21 mouse cellular contexts compared by ENCODE assay signal in genomic region chr2:73436976-73437375, GRCm38 (mm10). TPM values are rescaled to one million over a fixed set of nuclear protein-coding genes. Genes with fewer than 3 reads are reported as not detected.
DNase-seq lines count a peak whose midpoint lies in the region; ATAC-seq and TF ChIP-seq lines count a peak whose summit lies in the region.
"Had no signal": no experiment of that assay in that cellular context is flagged by ENCODE, and none has a peak within 500 bp of the region (broad histone marks: within the 10 kb centered on the region; RNA-seq: fewer than 3 reads in every experiment).

No protein-coding gene starts in this region.

- peak overlapping the region; percentile 13 for H3K4me2 ChIP-seq in heart, embryonic 15.5 days
- H3K4me2 ChIP-seq in embryonic facial prominence, embryonic 15.5 days (replicated peaks): peak overlapping the region; percentile 21; the same call in 1 of the 2 replicates
- H3K4me2 ChIP-seq: liver, embryonic 13.5 days; lung, embryonic 14.5 days; midbrain, embryonic 12.5 days had no signal

- peak; percentile 91 for DNase-seq in heart, adult 11 months
- no peak for DNase-seq in heart, postnatal 36 days
- no peak for DNase-seq in heart, adult 8-10 months (ENCODE audit: low spot score)
- DNase-seq in ES-CJ7 (ENCODE audit: low read depth, low spot score): peak; percentile 20
- no peak for DNase-seq in lung, adult 2 months
- DNase-seq in right cerebral cortex, adult 18-20 months: no peak
- DNase-seq: cerebellum, adult 18-20 months; cerebellum, postnatal 25 days; embryo, embryonic 11 days; forebrain, postnatal 0 days; gastrocnemius, postnatal 14 days; kidney, adult 2 months; kidney, postnatal 14 days; layer of hippocampus, postnatal 36 days; liver, embryonic 13.5 days; lung, embryonic 14.5 days; thymus, adult 2 months had no signal

- TF ChIP-seq POLR2A in lung, adult 2 months (IDR thresholded peaks at IDR 0.05; ENCODE audit: borderline replicate concordance, extremely low read depth, low read depth, low read length): no peak

- no peaks in the 10 kb centered on the region for H3K4me1 ChIP-seq in heart, embryonic 15.5 days (replicated peaks)
- H3K4me1 ChIP-seq in embryonic facial prominence, embryonic 15.5 days: peaks cover 16% of the 10 kb centered on the region
- no peaks in the 10 kb centered on the region; the same call in 1 of the 2 replicates for H3K4me1 ChIP-seq in lung, adult 2 months (ENCODE audit: control insufficient read depth, insufficient read depth, low read length)

- no peak for TF ChIP-seq CTCF in lung, adult 2 months (IDR thresholded peaks at IDR 0.05; ENCODE audit: insufficient read depth, low read length)

- no peaks in the 10 kb centered on the region for H3K9me3 ChIP-seq in heart, embryonic 15.5 days (replicated peaks)
- H3K9me3 ChIP-seq in embryonic facial prominence, embryonic 15.5 days (replicated peaks): no peaks in the 10 kb centered on the region
- H3K9me3 ChIP-seq: liver, embryonic 13.5 days; midbrain, embryonic 12.5 days had no signal

- H3K4me3 ChIP-seq in heart, embryonic 15.5 days: no peak overlapping the region
- H3K4me3 ChIP-seq in embryonic facial prominence, embryonic 15.5 days (replicated peaks): no peak overlapping the region
- no peak overlapping the region for H3K4me3 ChIP-seq in lung, adult 2 months (replicated peaks; ENCODE audit: extremely low read depth, low read depth, low read length)
- H3K4me3 ChIP-seq: liver, embryonic 13.5 days; midbrain, embryonic 12.5 days had no signal

- 51% methylated on average over 18 of the region's 18 CpGs for WGBS in heart, embryonic 15.5 days
- 44% methylated on average over 17 of the region's 18 CpGs for WGBS in embryonic facial prominence, embryonic 15.5 days
- 75% methylated on average over 18 of the region's 18 CpGs for WGBS in lung, adult 2 months

- H3K27ac ChIP-seq in heart, embryonic 15.5 days: no peak overlapping the region
- 0 out of 2 replicates have a peak overlapping the region, but pooled peaks have one; percentile 4 for H3K27ac ChIP-seq in embryonic facial prominence, embryonic 15.5 days (replicated peaks)
- H3K27ac ChIP-seq: liver, embryonic 13.5 days; midbrain, embryonic 12.5 days had no signal

- H3K9ac ChIP-seq in heart, embryonic 15.5 days: no peak overlapping the region
- no peak overlapping the region for H3K9ac ChIP-seq in embryonic facial prominence, embryonic 15.5 days
- H3K9ac ChIP-seq: forebrain, postnatal 0 days; liver, embryonic 13.5 days; lung, embryonic 14.5 days; midbrain, embryonic 12.5 days had no signal

- peaks cover 23% of the 10 kb centered on the region for H3K36me3 ChIP-seq in heart, embryonic 15.5 days
- H3K36me3 ChIP-seq in embryonic facial prominence, embryonic 15.5 days: peaks cover 66% of the 10 kb centered on the region

- intact Hi-C loops in heart, postnatal 36 days (cut with DNase I): no loop called here

- no peaks in the 10 kb centered on the region for H3K27me3 ChIP-seq in heart, embryonic 15.5 days
- H3K27me3 ChIP-seq in embryonic facial prominence, embryonic 15.5 days: no peaks in the 10 kb centered on the region
- H3K27me3 ChIP-seq: liver, embryonic 13.5 days; midbrain, embryonic 12.5 days had no signal

- no peak for ATAC-seq in heart, embryonic 15.5 days (replicated peaks; ENCODE audit: insufficient number of reproducible peaks, insufficient read depth, low FRiP score, low read depth)
- no peak; the same call in 1 of the 2 replicates for ATAC-seq in embryonic facial prominence, embryonic 15.5 days (ENCODE audit: insufficient number of reproducible peaks, low FRiP score, low TSS enrichment, low read depth)
- ATAC-seq: CD4-positive, CD25-positive, alpha-beta regulatory T cell, adult 4 months; forebrain, postnatal 0 days had no signal

RNA-seq across cellular contexts. Expression of gene Gpr155, which starts 50.6 kb away (rescaled TPM):
- total RNA-seq in heart, postnatal 36 days (2021): 10 to 100 TPM; 13.1 to 13.8 TPM
- 4.7 and 6.2 TPM in 2 replicates for polyA plus RNA-seq in heart, embryonic 15.5 days (2015; fragmentation: Nextera tagmentation; extraction: Ambion mirVana)
- 10 to 100 TPM; 14.2 to 19.0 (median 14.4) TPM for total RNA-seq in heart, adult 8-10 months (2022)
- polyA plus RNA-seq in embryonic facial prominence, embryonic 15.5 days (2015; fragmentation: Nextera tagmentation; extraction: Ambion mirVana): 7.2 and 8.8 TPM in 2 replicates
- 16.4 and 20.8 TPM in 2 replicates for polyA plus RNA-seq in lung, adult 2 months (2012; rRNA removed)

Comparison
In these comparisons a context has a peak if more than half of its experiments do, and no peak if none do; other contexts are left out.
1. DNase-seq: peak in heart, adult 11 months (single experiment) and ES-CJ7 (single experiment); none in heart, postnatal 36 days (0 of 2), heart, adult 8-10 months (single experiment), lung, adult 2 months (single experiment) and right cerebral cortex, adult 18-20 months (single experiment).